Mouse (Mus musculus): ENCODE measurements around the gene Atp2a3. TPM values are rescaled to one million over a fixed set of nuclear protein-coding genes. Genes with fewer than 3 reads are reported as not detected.

The Atp2a3 gene
- total RNA-seq, 2 experiments from 2014 or later = 6.9 to 7.0 TPM

DNA sequence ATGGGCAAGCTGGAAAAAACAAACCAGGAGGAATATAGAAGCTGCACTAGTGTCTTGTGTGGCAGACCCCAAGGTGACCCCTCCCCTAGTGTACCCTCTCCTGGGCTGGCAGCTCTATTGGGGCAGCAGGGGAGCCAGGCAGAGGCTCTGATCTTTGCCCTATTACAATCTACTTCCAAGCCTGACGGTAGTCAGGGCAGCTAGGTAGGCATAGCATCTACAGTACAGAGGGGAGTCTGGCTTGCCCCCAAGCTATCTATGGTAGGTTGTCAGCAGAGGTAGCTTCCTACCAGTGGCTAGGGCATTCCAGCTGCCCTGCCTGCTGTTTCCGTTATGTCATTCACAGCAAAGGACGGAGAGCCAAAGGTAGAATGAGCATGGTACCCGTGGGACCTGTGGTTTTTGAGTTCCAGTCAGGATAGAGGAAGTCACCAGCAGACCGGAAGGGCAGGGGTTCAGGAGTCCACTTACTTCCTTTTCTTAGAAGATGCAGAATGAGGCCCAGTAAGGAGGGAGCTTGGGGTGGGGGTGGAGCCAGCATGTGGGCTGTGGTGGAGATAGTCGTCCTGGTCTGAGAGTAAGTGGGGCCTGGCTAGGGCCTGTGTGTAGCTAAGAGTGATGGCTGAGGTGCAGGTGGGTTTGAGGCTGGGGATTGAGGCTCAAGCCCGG lies 63.4 kb downstream of the Atp2a3 start:
- Histone ChIP-seq H3K27ac (peak overlapping the region; percentile 56), H3K4me3 (no peak overlapping the region)
- no peak for DNase-seq (ENCODE audit: extremely low spot score in 1 of 2, low spot score in 2 of 2)
- no peak for TF ChIP-seq CTCF (IDR thresholded peaks at IDR 0.05)
- intact Hi-C loops (cut with DNase I) = loop anchor here (5.0 kb wide), 1 partner anchor 532 kb away; no protein-coding TSS in a partner anchor

DNA sequence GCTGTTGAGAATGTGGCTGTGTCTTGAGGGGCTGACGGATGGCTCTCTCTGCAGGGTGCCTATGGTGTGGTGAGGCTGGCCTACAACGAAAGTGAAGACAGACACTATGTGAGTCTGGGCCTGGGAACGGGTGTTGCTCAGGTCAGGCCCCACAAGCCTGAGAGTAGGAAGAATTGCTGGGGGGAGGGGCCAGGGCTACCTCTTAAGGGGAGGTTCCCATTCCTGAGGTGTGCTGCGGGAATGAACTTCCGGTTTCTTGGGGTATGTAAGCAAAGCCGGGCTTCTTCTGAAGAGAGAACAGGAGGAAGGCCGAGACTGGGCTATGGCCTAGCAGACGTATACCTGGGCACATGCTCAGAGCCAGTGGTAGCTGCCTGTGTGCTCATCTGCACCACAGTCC lies 66.0 kb downstream of the Atp2a3 start:
- no peak for DNase-seq (ENCODE audit: extremely low spot score in 1 of 2, low spot score in 2 of 2)
- intact Hi-C loops (cut with DNase I) = no loop called here
- no peak overlapping the region for H3K27ac ChIP-seq
- no peak overlapping the region for H3K4me3 ChIP-seq
- no peak for TF ChIP-seq CTCF (IDR thresholded peaks at IDR 0.05)

DNA sequence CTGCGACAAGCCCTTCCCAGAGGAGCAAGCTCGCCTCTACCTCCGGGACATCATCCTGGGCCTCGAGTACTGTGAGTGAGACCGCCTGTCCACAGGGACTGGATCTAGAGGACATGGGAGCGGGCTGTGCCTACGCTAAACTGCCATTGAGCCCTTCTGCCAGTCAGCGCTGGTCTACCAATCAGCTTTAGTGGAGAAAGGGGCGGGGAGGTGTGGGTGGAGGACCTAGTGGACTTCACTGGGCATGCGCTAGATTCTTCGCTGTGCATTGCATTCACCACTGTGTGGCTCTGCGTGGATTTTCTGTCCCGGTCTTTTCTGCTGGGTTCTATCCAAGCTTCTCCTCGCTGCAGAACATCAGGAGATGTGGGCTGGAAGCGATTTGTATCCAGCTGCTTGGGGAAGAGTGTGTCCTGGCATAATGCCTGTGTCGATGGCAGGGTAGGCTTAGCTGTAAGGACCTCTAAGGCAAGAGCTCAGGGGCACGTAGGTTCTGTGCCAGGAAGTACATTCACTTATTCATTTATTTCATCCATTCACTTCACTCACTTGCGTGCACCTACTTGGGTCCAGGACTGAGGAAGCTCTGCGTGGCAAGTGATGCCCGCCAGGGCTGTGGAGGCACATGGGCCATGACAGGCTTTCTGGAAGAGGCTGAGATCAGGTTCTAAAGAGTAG lies 70.0 kb downstream of the Atp2a3 start:
- peak; percentile 11; the same call in 1 of the 2 replicates for TF ChIP-seq CTCF (IDR thresholded peaks at IDR 0.05)
- Histone ChIP-seq H3K27ac (peak overlapping the region; percentile 53), H3K4me3 (peak overlapping the region; percentile 31)
- peak; percentile 85 to 88 for DNase-seq (ENCODE audit: extremely low spot score in 1 of 2, low spot score in 2 of 2)
- intact Hi-C loops (cut with DNase I) = no loop called here

DNA sequence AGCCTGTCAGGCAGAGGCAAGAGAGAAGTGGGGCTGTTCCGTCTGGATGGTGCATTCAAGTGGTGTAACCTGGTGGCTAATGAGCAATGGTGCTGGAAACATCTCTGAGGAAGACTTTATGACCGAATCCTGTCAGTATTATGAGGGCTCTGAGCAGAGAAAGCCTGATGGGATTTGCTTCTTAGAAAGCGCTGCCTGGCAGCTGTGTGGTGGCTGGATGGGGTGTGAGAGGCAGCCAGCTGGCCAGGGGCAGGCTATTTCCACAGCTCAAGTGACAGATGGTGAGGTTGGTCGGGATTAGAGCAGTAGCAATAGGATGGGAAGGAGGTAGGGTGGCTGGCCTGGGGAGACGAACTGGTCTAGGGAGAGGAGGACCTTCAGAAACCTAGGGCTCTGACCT lies 70.6 kb downstream of the Atp2a3 start:
- Histone ChIP-seq H3K4me3 (no peak overlapping the region), H3K27ac (peak overlapping the region; percentile 34)
- no peak for TF ChIP-seq CTCF (IDR thresholded peaks at IDR 0.05)
- DNase-seq (ENCODE audit: extremely low spot score in 1 of 2, low spot score in 2 of 2) = no peak
- intact Hi-C loops (cut with DNase I) = no loop called here

DNA sequence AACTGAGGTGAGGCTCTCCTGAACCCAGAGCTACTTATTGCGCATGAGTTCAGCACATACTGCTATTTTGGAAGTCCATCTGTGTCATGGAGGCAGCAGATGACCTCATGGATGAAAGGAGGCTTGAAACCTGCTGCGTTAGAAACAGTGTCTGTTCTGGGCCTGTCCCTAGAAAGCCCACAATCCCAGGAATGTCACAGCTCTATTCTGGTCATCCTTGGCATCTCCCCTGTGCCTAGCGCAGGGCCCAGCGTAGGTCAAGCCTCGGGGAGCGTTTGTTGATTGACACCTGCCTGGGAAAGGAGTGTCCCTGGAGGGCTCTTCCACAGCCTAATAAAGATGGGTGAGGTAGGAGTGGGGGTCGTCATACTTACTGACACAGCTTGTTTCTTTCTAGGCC lies 75.1 kb downstream of the Atp2a3 start:
- intact Hi-C loops (cut with DNase I) = no loop called here
- TF ChIP-seq CTCF (IDR thresholded peaks at IDR 0.05) = no peak
- Histone ChIP-seq H3K4me3 (no peak overlapping the region), H3K27ac (no peak overlapping the region)
- no peak for DNase-seq (ENCODE audit: extremely low spot score in 1 of 2, low spot score in 2 of 2)

DNA sequence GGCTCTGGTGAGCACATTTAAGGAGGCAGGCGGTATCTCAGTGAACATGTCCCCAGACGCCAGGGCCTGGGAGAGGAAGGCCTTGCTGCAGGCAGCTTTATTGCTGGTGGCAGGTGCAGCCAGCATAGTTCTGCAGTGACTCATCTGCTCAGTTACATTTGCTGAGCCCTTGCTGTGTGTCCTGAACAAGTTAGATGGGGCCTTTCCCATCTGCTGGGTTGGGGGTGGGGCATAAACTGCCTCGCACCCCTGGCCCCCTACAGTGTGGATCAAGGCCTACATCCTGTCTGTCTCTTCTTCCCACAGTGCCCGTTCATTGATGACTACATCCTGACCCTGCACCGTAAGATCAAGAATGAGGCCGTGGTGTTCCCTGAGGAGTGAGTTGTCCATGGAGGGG lies 75.9 kb downstream of the Atp2a3 start:
- Histone ChIP-seq H3K27ac (no peak overlapping the region), H3K4me3 (no peak overlapping the region)
- intact Hi-C loops (cut with DNase I) = no loop called here
- no peak for DNase-seq (ENCODE audit: extremely low spot score in 1 of 2, low spot score in 2 of 2)
- TF ChIP-seq CTCF (IDR thresholded peaks at IDR 0.05) = no peak

DNA sequence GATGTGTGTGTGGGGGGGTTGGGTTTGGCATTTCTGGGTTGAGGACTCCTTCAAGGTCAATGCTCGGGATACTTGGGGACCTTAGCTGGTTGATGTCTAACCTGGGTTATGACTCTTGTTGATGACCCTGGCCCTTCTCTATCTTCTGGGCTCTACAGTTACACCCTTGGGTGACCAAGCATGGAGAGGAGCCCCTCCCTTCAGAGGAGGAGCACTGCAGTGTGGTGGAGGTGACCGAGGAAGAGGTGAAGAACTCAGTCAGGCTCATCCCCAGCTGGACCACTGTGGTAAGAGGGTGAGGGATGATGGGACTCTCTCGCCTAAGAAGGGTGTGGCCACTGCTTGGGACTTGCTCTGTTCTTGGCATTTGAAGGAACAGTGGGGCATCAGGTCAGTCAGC lies 76.7 kb downstream of the Atp2a3 start:
- intact Hi-C loops (cut with DNase I) = no loop called here
- H3K27ac ChIP-seq = no peak overlapping the region
- H3K4me3 ChIP-seq = no peak overlapping the region
- DNase-seq (ENCODE audit: extremely low spot score in 1 of 2, low spot score in 2 of 2) = no peak
- no peak for TF ChIP-seq CTCF (IDR thresholded peaks at IDR 0.05)

DNA sequence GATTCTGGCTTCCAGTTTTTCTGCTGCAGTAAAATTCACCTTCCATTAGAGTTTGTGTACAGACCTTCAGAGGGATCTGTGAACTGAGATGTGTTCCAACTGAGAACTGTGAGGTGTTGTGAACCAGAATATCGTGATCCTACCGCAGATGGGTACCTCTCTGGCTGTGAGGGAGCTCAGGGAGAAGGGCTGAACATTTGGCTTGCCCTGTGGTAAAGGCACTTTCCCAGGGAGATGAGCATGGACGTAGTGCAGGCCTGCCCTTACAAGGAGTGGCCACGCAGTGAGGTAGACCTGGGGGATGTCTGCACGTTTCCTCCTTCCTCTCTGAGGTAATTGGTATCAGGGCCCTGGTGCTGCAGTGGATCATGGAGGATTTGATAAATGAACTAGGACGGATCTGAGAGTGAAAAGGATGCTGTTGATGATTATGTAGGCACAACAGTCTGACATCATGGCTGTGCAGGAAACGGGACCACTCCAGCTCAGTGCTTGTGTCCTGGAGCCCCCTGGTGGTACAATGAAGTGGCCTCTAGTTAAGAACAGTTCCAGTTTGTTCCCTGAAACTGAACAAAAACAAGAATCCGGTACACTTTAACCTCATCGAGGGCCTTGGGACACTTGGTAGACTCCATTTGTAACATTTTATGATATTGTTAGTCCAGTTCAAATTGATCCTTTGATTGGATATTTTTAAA lies 78.3 kb downstream of the Atp2a3 start:
- intact Hi-C loops (cut with DNase I) = loop anchor here (1.0 kb wide), 1 partner anchor 33 kb away; no protein-coding TSS in a partner anchor
- DNase-seq (ENCODE audit: extremely low spot score in 1 of 2, low spot score in 2 of 2) = peak in 1 of 2 experiments; percentile 48
- Histone ChIP-seq H3K27ac (no peak overlapping the region), H3K4me3 (no peak overlapping the region)
- TF ChIP-seq CTCF (IDR thresholded peaks at IDR 0.05) = peak; percentile 78

Small RNAs within 50 kb of the gene (microRNA-seq; reads per million reads assigned to microRNA genes)
- gene Gm44467 = 0 reads per million in 2 experiments

Other genes with a start within 250 kb of the Atp2a3 start
- 10 to 100 TPM; 15.2 to 18.0 TPM for gene Cyb5d2, start 165.0 kb upstream of the Atp2a3 start, total RNA-seq (2021)
- 10 to 100 TPM; 44.5 to 48.6 TPM for gene Zzef1, start 164.9 kb upstream of the Atp2a3 start, total RNA-seq (2021)
- under 1 TPM; 0.20 to 0.40 TPM for gene P2rx1, start 37.9 kb downstream of the Atp2a3 start, total RNA-seq (2021)
- gene Camkk1, start 57.8 kb downstream of the Atp2a3 start, total RNA-seq (2021) = 100 to 1,000 TPM; 118 to 126 TPM
- 10 to 100 TPM; 10.3 to 10.7 TPM for gene Ncbp3, start 86.6 kb downstream of the Atp2a3 start, total RNA-seq (2021)
- gene Itgae, start 129.4 kb downstream of the Atp2a3 start, total RNA-seq (2021) = not detected
- under 1 TPM in 1 of 2 experiments, not detected in 1; 0.19 TPM for gene Haspin, start 177.1 kb downstream of the Atp2a3 start, total RNA-seq (2021)
- 1 to 10 TPM in 1 of 2 experiments, under 1 TPM in 1; 0.70 to 1.1 TPM for gene P2rx5, start 199.3 kb downstream of the Atp2a3 start, total RNA-seq (2021)
- gene Emc6, start 215.9 kb downstream of the Atp2a3 start, total RNA-seq (2021) = 10 to 100 TPM; 54.6 to 55.2 TPM
- gene Tax1bp3, start 215.9 kb downstream of the Atp2a3 start, total RNA-seq (2021) = 1 to 10 TPM; 9.4 to 9.6 TPM
- gene Ctns, start 237.9 kb downstream of the Atp2a3 start, total RNA-seq (2021) = 10 to 100 TPM; 19.3 to 20.2 TPM
- gene Shpk, start 238.3 kb downstream of the Atp2a3 start, total RNA-seq (2021) = 1 to 10 TPM; 2.7 to 2.9 TPM

Data from left cerebral cortex, adult 2 months (tissue).